Mouse (Mus musculus) ES-E14 (cell line): ENCODE data around the gene Gm43552. TPM values are rescaled to one million over a fixed set of nuclear protein-coding genes. Genes with fewer than 3 reads are reported as not detected.

Source experiments
- DNase-seq: peaks from one replicate; pipeline ENCODE4 v3.0.0-alpha.2; 2013; ENCODE audit warnings: low read depth, low spot score
- H3K27ac ChIP-seq: 2 replicates; pipeline ENCODE4 v1.5.1; 2012; ENCODE audit warnings: low read depth, mild to moderate bottlenecking, low read length, moderate library complexity, mixed read lengths; ENCODE audit not compliant: poor library complexity, insufficient read depth, severe bottlenecking
- H3K36me3 ChIP-seq: 2 replicates; pipeline ENCODE4 v1.6.1; 2012; ENCODE audit warnings: mild to moderate bottlenecking, low read length, moderate library complexity, mixed read lengths; ENCODE audit not compliant: control insufficient read depth, poor library complexity, insufficient read depth, severe bottlenecking
- H3K4me1 ChIP-seq, 2 experiments: fragments of 150-350 bp in 1 of 2; sonication (generic) in 1 of 2; 2 replicates each; pipeline ENCODE4 v1.6.1; 2012; ENCODE audit warnings: low read length in 2 of 2, mild to moderate bottlenecking in 1 of 2, mixed read lengths in 1 of 2; ENCODE audit not compliant: control insufficient read depth in 2 of 2, insufficient read depth in 2 of 2, poor library complexity in 1 of 2
- H3K4me3 ChIP-seq, 2 experiments: fragments of 150-350 bp in 1 of 2; sonication (generic) in 1 of 2; 2 replicates each; pipeline ENCODE4 v1.5.1; 2012; ENCODE audit warnings: low read length in 2 of 2, low read depth in 1 of 2, mild to moderate bottlenecking in 1 of 2, mixed read lengths in 1 of 2; ENCODE audit not compliant: insufficient read depth in 1 of 2, poor library complexity in 1 of 2, severe bottlenecking in 1 of 2
- H3K9ac ChIP-seq: 2 replicates; pipeline ENCODE4 v1.6.1; 2012; ENCODE audit warnings: low read depth, mild to moderate bottlenecking, low read length, mixed read lengths; ENCODE audit not compliant: poor library complexity, insufficient read depth, severe bottlenecking
- H3K9me3 ChIP-seq: fragments of 150-350 bp; sonication (generic); 2 replicates; pipeline ENCODE4 v1.6.1; 2012; ENCODE audit warnings: low read depth, mild to moderate bottlenecking, low read length; ENCODE audit not compliant: control insufficient read depth, insufficient read depth
- CHD2 ChIP-seq: IDR thresholded peaks from 2 replicates; pipeline ENCODE4 v1.6.1; 2014; ENCODE audit warnings: mild to moderate bottlenecking, low read depth, low read length, inconsistent platforms
- HCFC1 ChIP-seq: IDR thresholded peaks from 2 replicates; pipeline ENCODE4 v1.6.1; 2012; ENCODE audit warnings: low read length, inconsistent platforms, borderline replicate concordance; ENCODE audit not compliant: insufficient read depth
- MAFK ChIP-seq: IDR thresholded peaks from 2 replicates; pipeline ENCODE4 v1.6.1; 2014; ENCODE audit warnings: mild to moderate bottlenecking, low read depth, low read length, inconsistent platforms; ENCODE audit not compliant: insufficient read depth
- ZC3H11A ChIP-seq: IDR thresholded peaks from 2 replicates; pipeline ENCODE4 v1.6.1; 2012; ENCODE audit warnings: low read depth, mild to moderate bottlenecking, inconsistent platforms, low read length, borderline replicate concordance
- ZNF384 ChIP-seq: IDR thresholded peaks from 2 replicates; pipeline ENCODE4 v1.6.1; 2012; ENCODE audit warnings: low read depth, low read length, inconsistent platforms
- in situ Hi-C, 2 experiments: fragments of 600-800 bp; cut with MboI; formaldehyde crosslinking; loops; one replicate each; pipeline ENCODE4 v1.15.1; 2025; ENCODE audit warnings: low sequenced_read_pairs in 2 of 2, inconsistent platforms in 1 of 2; ENCODE audit not compliant: unreplicated experiment in 2 of 2
- total RNA-seq: library from RNA; depleted of rRNA; stranded (reverse); fragments of 300-350 nt; gene quantifications from 2 replicates; pipeline ENCODE4 v1.2.3, GENCODE M21; 2012

The Gm43552 gene
- total RNA-seq, 1 experiment = not detected

DNA sequence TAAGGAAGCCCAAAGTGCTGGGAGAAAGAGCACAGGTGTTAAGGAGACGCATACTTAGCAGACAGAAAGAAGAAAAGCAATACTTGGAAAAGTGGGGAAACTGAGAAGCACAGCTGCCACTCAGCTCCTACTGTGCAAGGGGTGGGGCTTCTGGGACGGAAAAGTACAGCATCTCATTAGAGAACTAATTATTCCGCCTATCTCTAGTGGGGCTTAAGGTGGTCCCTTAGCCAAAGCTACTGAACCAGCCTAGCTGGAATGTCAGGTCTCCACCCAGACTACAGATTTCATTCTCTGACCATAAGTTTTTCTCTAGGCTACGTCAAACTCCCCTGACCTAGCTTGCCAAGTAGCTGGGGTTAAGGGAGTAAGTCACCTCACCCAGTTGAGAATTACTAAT lies 41.9 kb upstream of the Gm43552 start:
- DNase-seq = no peak
- Histone ChIP-seq H3K4me3 (peak overlapping the region in 1 of 2 experiments; percentile 3; a peak in 1 of 4 replicates), H3K9me3 (no peaks in the 10 kb centered on the region), H3K9ac (no peak overlapping the region), H3K27ac (no peak overlapping the region), H3K36me3 (no peaks in the 10 kb centered on the region), H3K4me1 (peaks cover 7 to 26% of the 10 kb centered on the region in 2 experiments)
- in situ Hi-C loops = no loop called here
- no peak for TF ChIP-seq MAFK
- no peak for TF ChIP-seq HCFC1
- TF ChIP-seq CHD2 = no peak; the same call in 1 of the 2 replicates
- TF ChIP-seq ZC3H11A = no peak
- no peak for TF ChIP-seq ZNF384

DNA sequence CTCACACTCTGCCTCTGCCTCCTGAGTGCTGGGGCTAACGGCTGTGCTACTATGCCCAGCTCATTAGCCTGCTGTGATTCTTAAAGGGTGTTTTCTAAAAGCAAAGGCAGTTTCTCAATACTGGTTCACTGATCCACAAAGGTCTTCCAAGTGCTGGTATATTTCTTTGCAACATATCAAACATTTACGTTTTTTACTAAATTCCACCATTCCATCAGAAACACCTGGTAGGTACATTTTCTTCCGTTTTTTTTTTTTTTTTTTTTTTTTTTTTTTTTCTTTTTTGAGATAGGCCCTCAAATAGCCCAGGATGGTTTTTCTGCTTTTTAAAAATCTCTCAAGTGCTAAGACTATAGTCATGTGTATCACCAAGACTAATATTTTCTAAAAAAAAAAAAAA lies 38.6 kb upstream of the Gm43552 start:
- H3K36me3 ChIP-seq = no peaks in the 10 kb centered on the region
- TF ChIP-seq HCFC1 = no peak
- peak; percentile 71 for TF ChIP-seq ZNF384
- no peaks in the 10 kb centered on the region for H3K9me3 ChIP-seq
- no peak overlapping the region for H3K4me3 ChIP-seq
- in situ Hi-C loops = no loop called here
- no peak overlapping the region for H3K9ac ChIP-seq
- no peak overlapping the region for H3K27ac ChIP-seq
- H3K4me1 ChIP-seq = peaks cover 18 to 19% of the 10 kb centered on the region in 2 experiments
- DNase-seq = no peak

DNA sequence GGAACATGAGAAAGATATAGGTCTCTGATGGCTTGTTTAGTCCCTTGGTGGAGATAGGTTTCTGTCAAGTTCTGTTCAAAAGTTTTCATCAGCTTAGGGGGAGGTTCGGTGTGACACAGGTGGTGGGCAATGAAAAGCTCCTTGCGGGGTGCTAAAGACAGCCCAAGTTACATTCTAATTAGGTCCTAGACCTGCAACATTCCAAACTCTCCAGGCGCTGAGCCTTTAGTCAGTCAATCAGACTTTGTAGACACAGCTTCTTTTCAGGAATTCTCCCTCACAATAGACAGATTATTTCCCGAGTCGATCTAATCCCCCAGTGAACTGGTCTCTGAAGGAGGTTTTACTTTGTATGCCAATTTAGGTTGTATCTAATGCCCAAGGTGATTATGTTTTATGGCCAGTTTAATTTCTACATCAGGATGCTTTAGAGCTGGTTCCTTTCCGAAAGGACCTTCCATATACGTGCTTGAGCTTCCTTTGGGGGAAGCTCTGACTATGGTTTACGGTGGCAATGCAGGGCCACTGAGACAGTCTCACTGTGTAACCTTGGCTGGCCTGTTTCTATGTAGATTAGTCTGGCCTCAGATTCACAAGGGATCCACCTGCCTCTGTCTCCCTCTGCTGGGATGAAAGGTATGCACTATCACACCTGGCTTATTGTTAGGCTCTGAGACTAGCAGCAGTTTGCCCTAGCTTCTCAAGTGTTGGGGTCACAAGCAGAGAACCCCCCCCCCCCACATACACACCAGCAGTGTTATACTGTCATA lies 33.2 kb upstream of the Gm43552 start:
- Histone ChIP-seq H3K4me3 (peak overlapping the region in 1 of 2 experiments; percentile 31; a peak in 2 of 4 replicates), H3K27ac (peak overlapping the region; percentile 88), H3K9me3 (no peaks in the 10 kb centered on the region), H3K9ac (no peak overlapping the region), H3K36me3 (no peaks in the 10 kb centered on the region), H3K4me1 (peaks cover 11 to 16% of the 10 kb centered on the region in 2 experiments; a peak in 3 of 4 replicates)
- peak; percentile 54 for DNase-seq
- no peak for TF ChIP-seq ZNF384
- TF ChIP-seq CHD2 = peak; percentile 36; the same call in 1 of the 2 replicates
- 0 out of 2 replicates have a peak, but pooled peaks have one; percentile 34 for TF ChIP-seq ZC3H11A
- TF ChIP-seq MAFK = no peak
- in situ Hi-C loops = no loop called here

DNA sequence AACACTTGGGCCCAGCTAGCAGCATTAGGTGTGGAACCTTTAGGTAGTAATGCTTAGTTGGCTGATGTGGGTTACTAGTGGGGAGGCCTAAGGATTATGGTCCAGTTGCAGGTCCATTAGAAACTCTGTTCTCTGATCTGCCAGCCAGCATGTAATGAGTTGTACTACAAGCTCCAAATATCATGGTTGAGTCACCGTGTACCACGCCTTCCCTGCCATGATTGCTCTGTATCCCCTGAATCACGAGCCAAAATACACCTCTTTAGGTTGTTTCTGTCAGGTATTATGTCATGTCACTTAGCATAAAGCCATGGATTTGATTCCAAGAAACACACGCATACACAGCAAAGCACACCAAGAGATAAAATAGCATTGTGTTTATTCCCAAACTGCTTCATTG lies 32.2 kb upstream of the Gm43552 start:
- Histone ChIP-seq H3K36me3 (no peaks in the 10 kb centered on the region), H3K9ac (no peak overlapping the region), H3K4me1 (peaks cover 11 to 16% of the 10 kb centered on the region in 2 experiments; a peak in 3 of 4 replicates), H3K27ac (peak overlapping the region; percentile 70), H3K9me3 (no peaks in the 10 kb centered on the region), H3K4me3 (no peak overlapping the region)
- TF ChIP-seq HCFC1 (no peak), MAFK (no peak), ZNF384 (no peak), CHD2 (no peak), ZC3H11A (no peak)
- in situ Hi-C loops = no loop called here
- no peak for DNase-seq
